Mouse (Mus musculus) v-Abl transformed pro-B cells (cell line): ENCODE measurements around the gene Rpn2.

Source experiments
- in situ Hi-C, 2 experiments: fragments of 400-800 bp; cut with MboI; formaldehyde crosslinking; loops; one replicate each; pipeline ENCODE4 v1.15.1; 2025; ENCODE audit not compliant: unreplicated experiment in 2 of 2

Rpn2 gene

GRCm38 (mm10) chr2:157343337-157343736 is 64.5 kb downstream of the Rpn2 start:
- in situ Hi-C loops, result loop anchor here (5.0 kb wide), 2 partner anchors 119 to 229 kb away; partner anchors contain the start of gene Blcap (in 2 of the 2)

- in situ Hi-C loops, result no loop called here
Measured at GRCm38 (mm10) chr2:157347361-157348159, 68.7 kb downstream of the Rpn2 start, which contains the start of gene Ghrh. Gene Ghrh (minus strand): TSS chr2:157347506.

- in situ Hi-C loops, result no loop called here
Measured at GRCm38 (mm10) chr2:157349121-157349778, 70.4 kb downstream of the Rpn2 start.

- in situ Hi-C loops, result no loop called here
Measured at GRCm38 (mm10) chr2:157353183-157353582, 74.4 kb downstream of the Rpn2 start.

- in situ Hi-C loops, result no loop called here
Measured at GRCm38 (mm10) chr2:157354106-157354505, 75.3 kb downstream of the Rpn2 start.

GRCm38 (mm10) chr2:157360028-157360427 is 81.2 kb downstream of the Rpn2 start:
- in situ Hi-C loops, result no loop called here

GRCm38 (mm10) chr2:157363031-157363430 is 84.2 kb downstream of the Rpn2 start:
- in situ Hi-C loops, result no loop called here

GRCm38 (mm10) chr2:157366762-157367161 is 87.9 kb downstream of the Rpn2 start:
- in situ Hi-C loops, result no loop called here

- in situ Hi-C loops, result no loop called here
Measured at GRCm38 (mm10) chr2:157367184-157367893, 88.5 kb downstream of the Rpn2 start, which contains the start of gene Manbal. Gene Manbal (plus strand): TSS chr2:157367594.

GRCm38 (mm10) chr2:157367991-157368390 is 89.2 kb downstream of the Rpn2 start:
- in situ Hi-C loops, result no loop called here

GRCm38 (mm10) chr2:157371696-157372095 is 92.9 kb downstream of the Rpn2 start:
- in situ Hi-C loops, result no loop called here

GRCm38 (mm10) chr2:157373681-157374080 is 94.9 kb downstream of the Rpn2 start:
- in situ Hi-C loops, result no loop called here

- in situ Hi-C loops, result no loop called here
Measured at GRCm38 (mm10) chr2:157375051-157375450, 96.2 kb downstream of the Rpn2 start.
